Mouse (Mus musculus) embryonic facial prominence, embryonic 13.5 days (tissue): ENCODE results near the gene Stard7. TPM values are rescaled to one million over a fixed set of nuclear protein-coding genes. Genes with fewer than 3 reads are reported as not detected.
A peak's percentile ranks its signal among the peaks of the same experiment; 100 is the strongest.

Experiments used
- ATAC-seq: fragments of 200-750 bp; cut with Nextera tagmentation; 2 replicates; pipeline ENCODE4 v1.8.0; 2017; ENCODE audit warnings: low read depth; ENCODE audit not compliant: insufficient number of reproducible peaks, insufficient read depth, low FRiP score, low TSS enrichment
- H3K27ac ChIP-seq: fragments of 300-500 bp; sonication (generic); 2 replicates; pipeline ENCODE4 v1.5.1; 2015; ENCODE audit warnings: moderate library complexity, mild to moderate bottlenecking, inconsistent platforms
- H3K27me3 ChIP-seq: fragments of 300-500 bp; sonication (generic); 2 replicates; pipeline ENCODE4 v1.6.1; 2015; ENCODE audit warnings: mild to moderate bottlenecking, inconsistent platforms
- H3K36me3 ChIP-seq: fragments of 300-500 bp; sonication (generic); 2 replicates; pipeline ENCODE4 v1.6.1; 2015; ENCODE audit warnings: mild to moderate bottlenecking, inconsistent platforms
- H3K4me1 ChIP-seq: fragments of 300-500 bp; sonication (generic); 2 replicates; pipeline ENCODE4 v1.6.1; 2015; ENCODE audit warnings: inconsistent platforms
- H3K4me2 ChIP-seq: fragments of 300-500 bp; sonication (generic); 2 replicates; pipeline ENCODE4 v1.6.1; 2015; ENCODE audit warnings: moderate library complexity, mild to moderate bottlenecking, inconsistent platforms
- H3K4me3 ChIP-seq: fragments of 300-500 bp; sonication (generic); 2 replicates; pipeline ENCODE4 v1.5.1; 2015; ENCODE audit warnings: mild to moderate bottlenecking, inconsistent platforms
- H3K9ac ChIP-seq: fragments of 300-500 bp; sonication (generic); 2 replicates; pipeline ENCODE4 v1.6.1; 2015; ENCODE audit warnings: mild to moderate bottlenecking, inconsistent platforms
- H3K9me3 ChIP-seq: fragments of 300-500 bp; sonication (generic); 2 replicates; pipeline ENCODE4 v1.6.1; 2016; ENCODE audit warnings: inconsistent platforms
- WGBS: fragments of 180-500 bp; shearing (Covaris S2); methylation state at CpG from one replicate; pipeline ENCODE4 v1.1.7; 2015; ENCODE audit warnings: mixed read lengths; 5-methylcytosine and 5-hydroxymethylcytosine counted together
- polyA plus RNA-seq: library from polyadenylated mRNA; unstranded; fragments of >200 nt; fragmentation: Nextera tagmentation; extraction: Ambion mirVana; gene quantifications from 2 replicates; pipeline ENCODE4 v1.2.1, GENCODE M21; 2015

Gene Stard7
- polyA plus RNA-seq: 67.0 and 69.1 TPM in 2 replicates

- peak; percentile 98 for ATAC-seq
- Histone ChIP-seq H3K4me3 (peak within 1 kb of the TSS; percentile 94), H3K9me3 (no peaks in the 10 kb centered on the region), H3K36me3 (peaks cover 6% of the 10 kb centered on the region), H3K9ac (peak within 1 kb of the TSS; percentile 90), H3K27ac (peak within 1 kb of the TSS; percentile 92), H3K27me3 (no peaks in the 10 kb centered on the region), H3K4me1 (peaks cover 10% of the 10 kb centered on the region), H3K4me2 (peak within 1 kb of the TSS; percentile 69)
- under 1% methylated on average over 49 of the region's 49 CpGs for WGBS
These were observed at the start of gene Stard7 for GRCm38 (mm10) chr2:127269491-127270299. Stard7 (plus strand) TSS chr2:127270218.

DNA sequence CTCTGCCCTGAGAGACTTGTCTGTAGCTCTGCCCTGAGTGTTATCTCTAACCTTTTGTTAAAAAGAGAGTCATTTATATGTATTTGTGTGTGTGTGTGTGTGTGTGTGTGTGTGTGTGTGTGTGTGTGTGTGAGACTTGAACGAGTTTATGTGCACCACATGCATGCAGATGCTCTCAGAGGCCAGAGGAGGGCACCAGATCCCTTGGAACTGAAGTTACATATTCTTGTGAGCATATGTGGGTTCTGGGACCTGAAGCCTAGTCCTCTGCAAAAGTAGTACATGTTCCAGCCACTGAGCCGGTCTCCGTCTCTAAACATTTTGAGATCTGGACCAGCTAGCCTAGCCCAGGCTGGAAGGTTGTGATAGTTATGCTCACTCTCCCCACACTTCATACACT, 44.8 kb upstream of the Stard7 start:
- Histone ChIP-seq H3K9ac (no peak overlapping the region), H3K4me2 (no peak overlapping the region), H3K27me3 (no peaks in the 10 kb centered on the region), H3K9me3 (no peaks in the 10 kb centered on the region), H3K36me3 (peaks cover 95% of the 10 kb centered on the region), H3K4me1 (no peaks in the 10 kb centered on the region), H3K4me3 (no peak overlapping the region), H3K27ac (no peak overlapping the region)
- over 99% methylated on average over 3 of the region's 3 CpGs for WGBS
- ATAC-seq: no peak

DNA sequence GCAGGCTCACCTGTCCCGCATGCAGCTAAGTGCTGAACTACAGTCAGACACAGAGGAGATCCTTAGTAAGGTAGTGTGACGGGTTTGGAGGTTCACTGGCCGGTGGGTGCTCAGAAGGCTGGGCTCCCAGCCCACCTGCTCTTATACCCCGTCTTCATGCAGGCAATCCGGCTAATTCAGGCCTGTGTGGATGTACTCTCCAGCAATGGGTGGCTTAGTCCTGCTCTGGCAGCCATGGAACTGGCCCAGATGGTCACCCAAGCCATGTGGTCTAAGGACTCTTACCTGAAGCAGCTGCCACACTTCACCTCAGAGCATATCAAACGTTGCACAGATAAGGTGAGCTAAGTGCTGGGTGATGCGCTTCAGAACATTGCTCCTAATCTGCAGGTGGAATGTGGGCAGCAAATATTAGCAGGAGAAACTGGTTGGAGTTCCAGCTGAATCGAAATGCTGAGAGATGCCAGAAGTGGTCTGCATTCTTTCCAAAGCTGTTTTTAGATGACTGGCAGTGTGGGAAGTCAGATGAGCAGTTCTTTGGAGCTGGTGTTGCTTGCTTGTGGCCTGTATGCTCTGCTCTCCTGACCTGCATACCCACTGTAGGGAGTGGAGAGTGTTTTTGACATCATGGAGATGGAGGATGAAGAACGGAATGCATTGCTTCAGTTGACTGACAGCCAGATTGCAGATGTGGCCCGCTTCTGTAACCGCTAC, 32.0 kb upstream of the Stard7 start:
- Histone ChIP-seq H3K36me3 (peaks cover 92% of the 10 kb centered on the region), H3K9ac (0 out of 2 replicates have a peak overlapping the region, but pooled peaks have one; percentile 4), H3K27ac (no peak overlapping the region), H3K9me3 (no peaks in the 10 kb centered on the region), H3K4me3 (no peak overlapping the region), H3K27me3 (no peaks in the 10 kb centered on the region), H3K4me1 (no peaks in the 10 kb centered on the region), H3K4me2 (no peak overlapping the region)
- WGBS: 95% methylated on average over 11 of the region's 11 CpGs
- ATAC-seq: no peak

- Histone ChIP-seq H3K36me3 (peaks cover 89% of the 10 kb centered on the region), H3K4me3 (no peak overlapping the region), H3K4me1 (no peaks in the 10 kb centered on the region), H3K27ac (no peak overlapping the region), H3K4me2 (no peak overlapping the region), H3K9me3 (no peaks in the 10 kb centered on the region), H3K27me3 (no peaks in the 10 kb centered on the region), H3K9ac (no peak overlapping the region)
- 97% methylated on average over 2 of the region's 2 CpGs for WGBS
- no peak for ATAC-seq
These were observed 30.0 kb upstream of the Stard7 start for GRCm38 (mm10) chr2:127240065-127240464.

DNA sequence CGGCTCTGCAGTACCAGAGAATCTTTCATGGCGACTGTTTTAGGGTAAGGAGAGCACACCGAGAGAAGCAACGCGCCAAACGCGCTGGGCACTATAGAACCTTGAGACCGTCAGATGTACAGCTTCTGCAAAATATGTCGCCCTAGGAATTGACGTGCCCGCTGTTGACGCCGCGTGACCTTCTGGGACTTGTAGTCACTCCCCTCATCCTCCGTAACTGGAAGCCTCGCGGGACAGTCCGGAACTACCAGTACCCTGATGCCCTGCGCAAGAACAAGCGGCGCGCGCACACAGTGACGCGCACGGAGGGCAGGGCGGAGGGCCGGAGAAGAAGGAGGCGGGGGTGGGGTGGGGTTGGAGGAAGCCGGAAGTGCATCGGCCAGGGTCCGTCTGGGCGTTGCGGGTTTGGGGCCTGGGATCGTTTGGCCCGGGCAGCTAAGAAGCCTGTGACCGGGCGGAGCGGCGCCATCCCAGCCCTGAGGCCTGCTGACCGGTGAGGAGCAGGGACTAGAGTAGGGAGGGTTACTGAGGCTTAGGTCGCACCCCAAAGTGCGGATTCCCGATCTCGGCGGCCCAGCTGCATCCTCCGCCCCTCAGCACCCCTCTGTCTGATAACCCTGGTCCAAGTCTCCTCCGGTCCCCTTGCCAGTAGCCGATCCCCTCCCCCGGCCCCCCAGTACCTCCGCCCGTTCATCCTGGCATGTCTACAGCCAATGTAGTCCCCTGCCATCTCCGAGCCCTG, 22.3 kb upstream of the Stard7 start, which contains the start of the genes Ciao1 and Tmem127:
Ciao1 (minus strand) TSS at position 225 of the 742 bp plus-strand sequence.
Tmem127 (plus strand) TSS at position 317 of the 742 bp plus-strand sequence.
- WGBS: under 1% methylated on average over 53 of the region's 53 CpGs
- Histone ChIP-seq H3K27ac (peak within 1 kb of the TSS; percentile 66; the same call in 1 of the 2 replicates), H3K9ac (peak within 1 kb of the TSS; percentile 89), H3K4me1 (peaks cover 20% of the 10 kb centered on the region), H3K4me2 (peak within 1 kb of the TSS; percentile 99), H3K27me3 (no peaks in the 10 kb centered on the region), H3K4me3 (peak within 1 kb of the TSS; percentile 89), H3K36me3 (peaks cover 38% of the 10 kb centered on the region), H3K9me3 (no peaks in the 10 kb centered on the region)
- ATAC-seq: peak; percentile 99

- H3K4me3 ChIP-seq: peak overlapping the region; percentile 89
- H3K27ac ChIP-seq: peak overlapping the region; percentile 40; the same call in 1 of the 2 replicates
- no peaks in the 10 kb centered on the region for H3K27me3 ChIP-seq
- peak overlapping the region; percentile 89 for H3K9ac ChIP-seq
- H3K4me1 ChIP-seq: peaks cover 20% of the 10 kb centered on the region
- peaks cover 31% of the 10 kb centered on the region for H3K36me3 ChIP-seq
- 1% methylated on average over 39 of the region's 39 CpGs for WGBS
- peak overlapping the region; percentile 99 for H3K4me2 ChIP-seq
- ATAC-seq: peak; percentile 62
- no peaks in the 10 kb centered on the region for H3K9me3 ChIP-seq
These were observed 21.5 kb upstream of the Stard7 start for GRCm38 (mm10) chr2:127248334-127249004.

DNA sequence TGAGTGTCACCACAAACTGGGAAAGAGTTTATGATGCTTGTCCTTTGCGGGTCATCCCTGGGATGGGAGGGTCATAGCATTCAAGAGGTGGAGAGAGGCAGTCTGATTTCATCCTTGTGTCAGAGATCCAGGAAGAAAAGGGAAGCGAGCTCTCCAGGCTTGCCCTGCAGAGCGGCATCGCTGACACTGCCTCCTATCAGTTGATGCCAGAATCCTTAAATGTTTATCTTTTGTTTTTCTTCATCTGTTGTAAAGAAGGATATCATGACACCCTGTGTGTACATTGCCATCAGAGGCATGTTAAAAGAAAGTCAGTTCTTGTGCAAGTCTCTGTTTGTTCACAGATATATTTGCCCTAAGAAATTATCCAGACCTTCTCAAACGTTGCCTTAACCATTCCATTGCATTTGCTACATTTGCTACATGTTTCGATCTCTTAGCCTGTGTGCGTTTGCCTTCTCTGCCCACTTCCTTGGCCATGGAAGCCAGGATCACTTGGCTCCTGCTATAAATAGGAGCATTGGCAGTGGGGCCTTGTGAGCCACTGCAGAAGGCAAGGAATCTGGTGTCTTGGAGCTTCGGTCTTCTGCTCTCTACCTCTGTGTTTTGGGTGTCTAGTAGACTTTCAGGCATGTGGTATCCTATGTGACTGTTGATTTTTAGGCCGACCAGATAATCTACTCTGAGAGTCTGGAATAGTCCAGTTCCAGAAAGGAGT, 19.6 kb upstream of the Stard7 start:
- Histone ChIP-seq H3K27me3 (no peaks in the 10 kb centered on the region), H3K27ac (no peak overlapping the region), H3K9me3 (no peaks in the 10 kb centered on the region), H3K4me2 (no peak overlapping the region), H3K4me1 (peaks cover 20% of the 10 kb centered on the region), H3K36me3 (peaks cover 13% of the 10 kb centered on the region), H3K4me3 (no peak overlapping the region), H3K9ac (no peak overlapping the region)
- WGBS: 93% methylated on average over 9 of the region's 9 CpGs
- ATAC-seq: no peak

- Histone ChIP-seq H3K4me1 (peaks cover 19% of the 10 kb centered on the region), H3K4me3 (no peak overlapping the region), H3K36me3 (peaks cover 13% of the 10 kb centered on the region), H3K9me3 (no peaks in the 10 kb centered on the region), H3K27me3 (no peaks in the 10 kb centered on the region), H3K9ac (0 out of 2 replicates have a peak overlapping the region, but pooled peaks have one; percentile 11), H3K27ac (no peak overlapping the region), H3K4me2 (no peak overlapping the region)
- ATAC-seq: no peak
- 80% methylated on average over 3 of the region's 3 CpGs for WGBS
These were observed 18.6 kb upstream of the Stard7 start for GRCm38 (mm10) chr2:127251457-127251856.

DNA sequence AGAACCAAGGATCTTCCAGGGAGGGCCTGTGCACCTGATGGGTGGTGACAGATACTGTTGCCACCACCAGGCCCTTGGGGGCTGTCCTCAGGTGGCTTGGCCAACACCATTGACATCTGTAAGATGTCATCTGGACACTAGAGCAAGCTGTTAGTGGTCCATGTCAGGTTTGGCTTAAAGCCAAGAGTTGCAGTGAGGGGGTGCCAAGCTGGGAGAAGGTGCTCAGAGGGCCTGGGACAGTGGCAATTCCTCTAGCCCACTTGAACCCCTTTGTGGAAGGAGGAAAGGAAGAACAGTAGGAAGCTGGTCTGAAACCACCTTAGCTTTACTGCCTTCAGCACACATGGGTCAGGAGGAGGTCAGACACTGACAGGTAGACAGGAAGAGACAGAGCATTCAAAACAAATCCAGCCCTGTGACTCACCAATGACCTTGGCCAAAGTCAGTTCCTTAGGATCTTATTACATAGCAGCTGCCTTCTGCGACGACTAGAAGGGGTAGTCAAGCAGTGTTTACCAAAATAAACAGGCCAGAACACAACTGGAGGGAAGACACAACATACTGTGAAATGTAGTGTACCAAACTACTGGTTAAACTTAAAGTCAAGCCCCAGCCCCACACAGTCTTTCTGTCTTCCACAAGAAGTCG, 18.0 kb upstream of the Stard7 start:
- no peak for ATAC-seq
- H3K27ac ChIP-seq: no peak overlapping the region
- no peak overlapping the region for H3K4me2 ChIP-seq
- 63% methylated on average over 3 of the region's 3 CpGs for WGBS
- H3K4me3 ChIP-seq: no peak overlapping the region
- H3K9me3 ChIP-seq: no peaks in the 10 kb centered on the region
- H3K27me3 ChIP-seq: no peaks in the 10 kb centered on the region
- no peak overlapping the region for H3K9ac ChIP-seq
- H3K4me1 ChIP-seq: peaks cover 13% of the 10 kb centered on the region
- peaks cover 18% of the 10 kb centered on the region for H3K36me3 ChIP-seq

DNA sequence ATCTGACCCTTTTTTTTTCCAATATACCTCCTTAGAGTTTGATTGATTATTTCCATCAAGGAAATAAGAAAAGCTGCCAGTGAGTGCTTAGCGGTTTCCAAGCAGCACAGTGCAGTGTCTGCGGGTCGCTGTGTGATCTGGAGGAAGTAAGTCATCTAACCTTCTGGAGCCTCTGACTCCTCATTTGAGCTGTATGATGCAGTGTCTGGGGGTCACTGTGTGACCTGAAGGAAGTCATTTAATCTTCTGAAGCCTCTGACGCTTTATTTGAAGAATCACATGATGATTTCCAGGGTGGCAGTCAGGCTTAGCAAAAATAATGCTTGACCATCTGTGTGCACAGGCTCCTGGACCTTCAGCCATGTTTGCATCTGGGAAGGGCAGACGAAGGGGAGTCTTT, 17.2 kb upstream of the Stard7 start:
- Histone ChIP-seq H3K36me3 (peaks cover 26% of the 10 kb centered on the region), H3K4me1 (peaks cover 12% of the 10 kb centered on the region), H3K4me2 (no peak overlapping the region), H3K27me3 (no peaks in the 10 kb centered on the region), H3K9ac (no peak overlapping the region), H3K4me3 (no peak overlapping the region), H3K27ac (no peak overlapping the region), H3K9me3 (no peaks in the 10 kb centered on the region)
- WGBS: 86% methylated on average over 5 of the region's 5 CpGs
- no peak for ATAC-seq
